10 mouse cellular contexts compared by ENCODE assay signal in the genomic region with DNA sequence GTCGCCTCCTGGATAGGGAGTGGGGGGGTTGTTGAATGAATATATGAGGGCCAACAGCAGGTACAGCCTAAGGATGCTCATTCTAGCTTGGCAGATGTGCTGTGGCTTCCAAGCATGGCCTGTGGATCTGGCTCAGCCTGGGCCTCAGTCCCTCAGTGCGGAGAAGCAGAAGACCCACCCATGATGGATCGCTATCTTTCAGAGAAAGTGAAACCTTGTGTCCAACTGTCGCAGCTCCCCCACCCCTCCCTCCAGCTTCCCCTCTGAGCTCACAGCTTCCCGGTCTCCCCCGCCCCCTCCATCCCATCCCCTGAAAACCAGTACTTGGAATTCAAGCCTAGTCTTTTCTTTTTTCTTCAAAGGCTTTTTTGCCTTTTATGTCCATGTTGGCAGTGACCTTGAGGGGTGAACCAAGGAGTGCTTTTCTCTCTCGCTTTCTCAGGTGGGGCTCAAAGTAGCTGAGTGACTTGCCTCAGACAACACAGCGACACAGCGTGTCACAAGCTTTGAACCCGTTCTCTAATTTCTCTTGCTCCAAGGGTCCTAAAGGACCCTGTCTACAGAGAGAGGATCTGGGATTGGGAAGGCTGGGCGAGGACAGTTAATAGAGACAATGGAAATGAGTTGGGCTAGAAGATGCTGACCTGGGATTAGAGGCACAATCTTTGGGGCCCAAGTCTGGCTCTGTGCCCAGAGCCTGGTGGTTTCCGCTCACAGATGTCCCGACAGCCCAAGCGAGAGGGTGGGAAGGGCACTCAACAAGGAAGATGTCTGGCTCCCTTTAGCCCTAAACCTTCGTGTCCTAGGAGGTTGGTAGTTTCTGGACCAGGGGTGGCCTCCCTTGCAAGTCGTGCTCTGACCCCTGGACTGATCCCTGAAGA. TPM values are rescaled to one million over a fixed set of nuclear protein-coding genes. Genes with fewer than 3 reads are reported as not detected.
DNase-seq lines count a peak whose midpoint lies in the region; ATAC-seq and TF ChIP-seq lines count a peak whose summit lies in the region.
"Had no signal": no experiment of that assay in that cellular context is flagged by ENCODE, and none has a peak within 500 bp of the region (broad histone marks: within the 10 kb centered on the region; RNA-seq: fewer than 3 reads in every experiment).

Osm (plus strand) TSS at position 756 of the 881 bp plus-strand sequence.

- no peaks in the 10 kb centered on the region for H3K4me1 ChIP-seq in midbrain, embryonic 13.5 days (replicated peaks)
- no peaks in the 10 kb centered on the region for H3K4me1 ChIP-seq in midbrain, postnatal 0 days (ENCODE audit: insufficient read depth, low read length)
- peaks cover 61% of the 10 kb centered on the region for H3K4me1 ChIP-seq in erythroblast, embryonic 14.5 days (ENCODE audit: control insufficient read depth)
- H3K4me1 ChIP-seq: limb, embryonic 10.5 days had no signal

- no peaks in the 10 kb centered on the region for H3K27me3 ChIP-seq in midbrain, embryonic 13.5 days
- H3K27me3 ChIP-seq in midbrain, postnatal 0 days (ENCODE audit: insufficient read depth, low read length) = no peaks in the 10 kb centered on the region
- no peaks in the 10 kb centered on the region for H3K27me3 ChIP-seq in erythroblast, embryonic 14.5 days (ENCODE audit: control insufficient read depth)

- H3K27ac ChIP-seq in midbrain, embryonic 13.5 days = no peak within 1 kb of the TSS
- H3K27ac ChIP-seq in midbrain, postnatal 0 days (ENCODE audit: low read depth, low read length) = no peak within 1 kb of the TSS
- H3K27ac ChIP-seq: limb, embryonic 10.5 days had no signal

- ATAC-seq in midbrain, embryonic 13.5 days = 0 out of 2 replicates have a peak, but pooled peaks have one; percentile 34
- ATAC-seq in midbrain, postnatal 0 days (ENCODE audit: low FRiP score) = no peak
- ATAC-seq in megakaryocyte-erythroid progenitor cell, adult 5-6 weeks (replicated peaks; ENCODE audit: low FRiP score, low TSS enrichment, poor library complexity, severe bottlenecking) = peak; percentile 69
- ATAC-seq: intestine, postnatal 0 days had no signal

- no peak for TF ChIP-seq CTCF in midbrain, postnatal 0 days (IDR thresholded peaks at IDR 0.05)

- no peak within 1 kb of the TSS for H3K4me2 ChIP-seq in midbrain, embryonic 13.5 days (replicated peaks)
- H3K4me2 ChIP-seq in midbrain, postnatal 0 days (ENCODE audit: low read depth, low read length, poor library complexity, severe bottlenecking) = no peak within 1 kb of the TSS

- no peak within 1 kb of the TSS for H3K9ac ChIP-seq in midbrain, embryonic 13.5 days (replicated peaks)
- no peak within 1 kb of the TSS for H3K9ac ChIP-seq in midbrain, postnatal 0 days (replicated peaks; ENCODE audit: low read length, poor library complexity, severe bottlenecking)

- no peak within 1 kb of the TSS for H3K4me3 ChIP-seq in midbrain, embryonic 13.5 days (replicated peaks)
- H3K4me3 ChIP-seq in midbrain, postnatal 0 days (ENCODE audit: low read depth, low read length) = no peak within 1 kb of the TSS
- H3K4me3 ChIP-seq in erythroblast, embryonic 14.5 days (replicated peaks) = peak within 1 kb of the TSS; percentile 42
- H3K4me3 ChIP-seq: limb, embryonic 10.5 days had no signal

- no peak for DNase-seq in midbrain, postnatal 0 days (ENCODE audit: low spot score)
- no peak for DNase-seq in embryo, embryonic 10.5 days (ENCODE audit: low spot score)
- no peak for DNase-seq in retina, embryonic 14.5 days (ENCODE audit: low spot score)
- DNase-seq in layer of hippocampus, postnatal 10 days (ENCODE audit: low spot score in 2 of 2) = no peak
- no peak for DNase-seq in right cerebral cortex, postnatal 4 days

- no peaks in the 10 kb centered on the region for H3K36me3 ChIP-seq in midbrain, embryonic 13.5 days
- H3K36me3 ChIP-seq in midbrain, postnatal 0 days (ENCODE audit: insufficient read depth, low read length) = no peaks in the 10 kb centered on the region
- H3K36me3 ChIP-seq in erythroblast, embryonic 14.5 days (ENCODE audit: control insufficient read depth) = peaks cover 47% of the 10 kb centered on the region
- H3K36me3 ChIP-seq: limb, embryonic 10.5 days had no signal

- H3K9me3 ChIP-seq in midbrain, embryonic 13.5 days = no peaks in the 10 kb centered on the region
- no peaks in the 10 kb centered on the region for H3K9me3 ChIP-seq in midbrain, postnatal 0 days (ENCODE audit: low read length)
- H3K9me3 ChIP-seq in erythroblast, embryonic 14.5 days (ENCODE audit: control insufficient read depth, low read length) = peaks cover 7% of the 10 kb centered on the region; the same call in 1 of the 2 replicates
- H3K9me3 ChIP-seq: limb, embryonic 10.5 days had no signal

- 66% methylated on average over 16 of the region's 16 CpGs for WGBS in midbrain, embryonic 13.5 days
- WGBS in midbrain, postnatal 0 days = 57% methylated on average over 16 of the region's 16 CpGs

RNA-seq across cellular contexts. Expression of gene Osm, which starts in this region (rescaled TPM):
- polyA plus RNA-seq in midbrain, embryonic 13.5 days (2015; fragmentation: Nextera tagmentation; extraction: Ambion mirVana) = 0.12 TPM in 1 of 2 replicates, not detected in the other
- 0.16 TPM in 1 of 2 replicates, not detected in the other for total RNA-seq in midbrain, postnatal 0 days (2014; rRNA removed)
- polyA plus RNA-seq in midbrain, postnatal 0 days (2015; fragmentation: Nextera tagmentation; extraction: Ambion mirVana) = 0.10 and 0.14 TPM in 2 replicates
- 0.41 and 0.44 TPM in 2 replicates for polyA plus RNA-seq in erythroblast, embryonic 14.5 days (2012)
- total RNA-seq in megakaryocyte-erythroid progenitor cell, adult 5-6 weeks (2014; fragmentation: Nextera tagmentation) = 3.3 and 5.6 TPM in 2 replicates
- 5.3 and 7.2 TPM in 2 replicates for total RNA-seq in megakaryocyte-erythroid progenitor cell, adult 5-6 weeks (2017)
- not detected for total RNA-seq in layer of hippocampus, postnatal 10 days (2021)
- polyA plus RNA-seq: limb, embryonic 10.5 days had no signal

Comparison
In these comparisons a context has a peak if more than half of its experiments do, and no peak if none do; other contexts are left out.
1. Peak in ATAC-seq in midbrain, embryonic 13.5 days; RNA of the gene not detected or under 1 TPM.